Mouse (Mus musculus): ENCODE measurements at regions not wholly inside any gene's neighbourhood (a gene's known extent, or its start where the extent isn't known, plus 50 kb on each side); places are given as distances from the start of the nearest gene placed in this dataset.

GRCm38 (mm10) chr3:65891594-65891993, 66.5 kb downstream of the Ccnl1 start:
- no peak for DNase-seq (ENCODE audit: low read depth, low spot score)

GRCm38 (mm10) chr3:65891139-65891538, 66.9 kb downstream of the Ccnl1 start:
- no peak for DNase-seq (ENCODE audit: low read depth, low spot score)

- DNase-seq (ENCODE audit: low read depth, low spot score), result no peak
These were observed 69.1 kb downstream of the Ccnl1 start for GRCm38 (mm10) chr3:65888921-65889320.

- DNase-seq (ENCODE audit: low read depth, low spot score), result peak; percentile 63
These were observed 73.5 kb downstream of the Ccnl1 start for GRCm38 (mm10) chr3:65884571-65885011.

GRCm38 (mm10) chr3:65882123-65882522, 75.9 kb downstream of the Ccnl1 start:
- no peak for DNase-seq (ENCODE audit: low read depth, low spot score)

All from 3T3-L1 (cell line).